Mouse (Mus musculus) forebrain, embryonic 11.5 days (tissue): ENCODE results near the gene Gm20219. TPM values are rescaled to one million over a fixed set of nuclear protein-coding genes. Genes with fewer than 3 reads are reported as not detected.

Experiments
- ATAC-seq: fragments of 200-750 bp; cut with Nextera tagmentation; replicated peaks from 2 replicates; pipeline ENCODE4 v1.8.0; 2017; ENCODE audit warnings: moderate TSS enrichment; ENCODE audit not compliant: low FRiP score
- DNase-seq: peaks from one replicate; pipeline ENCODE4 v3.0.0-alpha.2; 2017; ENCODE audit warnings: low spot score
- H3K27ac ChIP-seq: fragments of 300-500 bp; sonication (generic); 2 replicates; pipeline ENCODE4 v1.5.1; 2014; ENCODE audit warnings: low read depth, low read length
- H3K27me3 ChIP-seq: fragments of 300-500 bp; sonication (generic); 2 replicates; pipeline ENCODE4 v1.6.1; 2014; ENCODE audit warnings: mild to moderate bottlenecking, low read length, mixed read lengths; ENCODE audit not compliant: control insufficient read depth, insufficient read depth
- H3K36me3 ChIP-seq: fragments of 300-500 bp; sonication (generic); 2 replicates; pipeline ENCODE4 v1.6.1; 2014; ENCODE audit warnings: mild to moderate bottlenecking, low read length, moderate library complexity, mixed read lengths; ENCODE audit not compliant: control insufficient read depth, insufficient read depth
- H3K4me1 ChIP-seq: fragments of 300-500 bp; sonication (generic); replicated peaks from 2 replicates; pipeline ENCODE4 v1.6.1; 2014; ENCODE audit warnings: low read length, mixed read lengths; ENCODE audit not compliant: control insufficient read depth, insufficient read depth
- H3K4me2 ChIP-seq: fragments of 300-500 bp; sonication (generic); 2 replicates; pipeline ENCODE4 v1.6.1; 2014; ENCODE audit warnings: low read depth, mild to moderate bottlenecking, low read length, moderate library complexity, mixed read lengths; ENCODE audit not compliant: severe bottlenecking
- H3K4me3 ChIP-seq: fragments of 300-500 bp; sonication (generic); 2 replicates; pipeline ENCODE4 v1.5.1; 2014; ENCODE audit warnings: low read depth, low read length
- H3K9ac ChIP-seq: fragments of 300-500 bp; sonication (generic); 2 replicates; pipeline ENCODE4 v1.6.1; 2014; ENCODE audit warnings: low read length
- H3K9me3 ChIP-seq: fragments of 300-500 bp; sonication (generic); 2 replicates; pipeline ENCODE4 v1.6.1; 2016; ENCODE audit warnings: low read length, mixed read lengths; ENCODE audit not compliant: control insufficient read depth
- WGBS: fragments of 180-500 bp; shearing (Covaris S2); extraction: QIAGEN DNeasy Blood & Tissue Kit; methylation state at CpG from one replicate; pipeline ENCODE4 v1.1.7; 2014; 5-methylcytosine and 5-hydroxymethylcytosine counted together
- polyA plus RNA-seq: library from polyadenylated mRNA; unstranded; fragments of >200 nt; fragmentation: Nextera tagmentation; extraction: Ambion mirVana; gene quantifications from 2 replicates; pipeline ENCODE4 v1.2.1, GENCODE M21; 2014

The Gm20219 gene
- polyA plus RNA-seq, 1 experiment from 2014 or later = 1.1 TPM

- peaks cover 32% of the 10 kb centered on the region for H3K27me3 ChIP-seq
- no peak overlapping the region for H3K9ac ChIP-seq
- H3K9me3 ChIP-seq = no peaks in the 10 kb centered on the region; the same call in 1 of the 2 replicates
- H3K4me1 ChIP-seq = peaks cover 13% of the 10 kb centered on the region; the same call in 1 of the 2 replicates
- H3K4me2 ChIP-seq = no peak overlapping the region
- peak; percentile 45 for DNase-seq
- ATAC-seq = no peak
- no peaks in the 10 kb centered on the region for H3K36me3 ChIP-seq
- H3K4me3 ChIP-seq = no peak overlapping the region
- H3K27ac ChIP-seq = no peak overlapping the region
Observed at GRCm38 (mm10) chr17:56514330-56514729, 39.9 kb downstream of the Gm20219 start.

- Histone ChIP-seq H3K27me3 (peaks cover 32% of the 10 kb centered on the region), H3K9me3 (no peaks in the 10 kb centered on the region; the same call in 1 of the 2 replicates), H3K4me1 (peaks cover 16% of the 10 kb centered on the region)
Observed at GRCm38 (mm10) chr17:56512310-56512709, 41.9 kb downstream of the Gm20219 start, which contains the start of gene Znrf4. Znrf4 (minus strand) TSS chr17:56512431.

DNA sequence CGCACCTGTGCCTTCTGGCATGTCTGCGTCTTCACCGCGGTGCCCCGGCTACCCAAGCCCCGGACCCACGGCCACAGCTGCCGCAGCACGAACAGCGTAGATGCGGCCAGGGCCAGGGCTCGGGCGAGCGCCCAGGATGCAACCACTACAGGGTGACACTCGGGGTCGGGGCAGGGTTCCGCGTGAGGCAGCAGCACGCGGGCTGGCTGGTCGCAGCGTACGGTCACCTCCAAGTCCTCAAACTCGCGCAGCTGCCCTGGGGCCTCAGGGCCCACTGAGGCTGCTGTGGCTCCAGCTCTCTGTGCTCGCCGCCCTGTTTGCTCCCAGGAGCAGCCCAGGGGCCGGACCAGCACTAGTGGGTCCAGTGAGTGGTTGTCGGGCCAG is 42.5 kb downstream of the Gm20219 start:
- Histone ChIP-seq H3K4me1 (peaks cover 20% of the 10 kb centered on the region), H3K36me3 (no peaks in the 10 kb centered on the region), H3K27ac (no peak overlapping the region), H3K9me3 (no peaks in the 10 kb centered on the region; the same call in 1 of the 2 replicates), H3K9ac (no peak overlapping the region), H3K4me3 (peak overlapping the region; percentile 10; the same call in 1 of the 2 replicates), H3K4me2 (peak overlapping the region; percentile 31), H3K27me3 (peaks cover 32% of the 10 kb centered on the region)
- DNase-seq (no peak), ATAC-seq (no peak)
- WGBS = 25% methylated on average over 29 of the region's 29 CpGs

More at GRCm38 (mm10) chr17:56512310-56512709, 41.9 kb downstream of the Gm20219 start, which contains the start of gene Znrf4:
- 64% methylated on average over 22 of the region's 22 CpGs for WGBS
- no peaks in the 10 kb centered on the region for H3K36me3 ChIP-seq
- no peak within 1 kb of the TSS for H3K9ac ChIP-seq
- ATAC-seq (no peak), DNase-seq (peak; percentile 50)
- peak within 1 kb of the TSS; percentile 31 for H3K4me2 ChIP-seq
- H3K4me3 ChIP-seq = peak within 1 kb of the TSS; percentile 10; the same call in 1 of the 2 replicates
- no peak within 1 kb of the TSS for H3K27ac ChIP-seq

GRCm38 (mm10) chr17:56510970-56511706 is 43.0 kb downstream of the Gm20219 start:
- Histone ChIP-seq H3K4me2 (peak overlapping the region; percentile 31), H3K4me1 (peaks cover 22% of the 10 kb centered on the region), H3K36me3 (no peaks in the 10 kb centered on the region), H3K27ac (no peak overlapping the region), H3K27me3 (peaks cover 32% of the 10 kb centered on the region), H3K9ac (no peak overlapping the region), H3K9me3 (no peaks in the 10 kb centered on the region), H3K4me3 (peak overlapping the region; percentile 10; the same call in 1 of the 2 replicates)
- no peak for ATAC-seq
- DNase-seq = peak; percentile 74
- WGBS = 7% methylated on average over 58 of the region's 60 CpGs

DNA sequence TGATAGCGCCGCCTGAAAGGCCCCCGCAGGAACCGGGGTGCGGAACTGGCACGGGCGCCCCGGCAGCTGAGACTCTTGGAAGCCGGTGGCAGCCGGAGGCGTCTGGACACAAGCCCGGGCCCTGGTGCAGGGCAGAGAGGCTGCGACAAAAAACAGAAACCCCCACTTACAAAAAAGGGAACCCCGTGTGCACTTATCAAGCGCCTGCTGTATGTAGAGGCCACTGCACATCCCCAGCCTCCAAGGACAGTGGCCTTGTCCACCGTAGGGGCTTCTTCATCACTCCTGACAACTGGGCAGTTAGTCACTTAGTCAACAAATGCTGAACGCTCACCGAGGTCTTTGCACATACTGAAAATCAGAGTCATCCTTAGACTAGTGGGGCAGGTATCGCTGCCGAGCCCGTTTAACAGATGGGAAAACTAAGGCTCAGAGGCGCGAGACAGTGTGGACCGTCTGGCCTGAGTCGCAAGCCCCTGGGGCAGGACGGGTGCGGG is 43.7 kb downstream of the Gm20219 start:
- Histone ChIP-seq H3K27me3 (peaks cover 32% of the 10 kb centered on the region), H3K4me1 (peaks cover 19% of the 10 kb centered on the region), H3K9ac (0 out of 2 replicates have a peak overlapping the region, but pooled peaks have one; percentile 17), H3K4me3 (no peak overlapping the region), H3K27ac (peak overlapping the region; percentile 37; the same call in 1 of the 2 replicates), H3K36me3 (no peaks in the 10 kb centered on the region), H3K4me2 (no peak overlapping the region), H3K9me3 (no peaks in the 10 kb centered on the region)
- no peak for ATAC-seq
- no peak for DNase-seq
- WGBS = 29% methylated on average over 27 of the region's 27 CpGs

- 5% methylated on average over 32 of the region's 37 CpGs for WGBS
- no peaks in the 10 kb centered on the region for H3K36me3 ChIP-seq
- H3K27me3 ChIP-seq = peaks cover 32% of the 10 kb centered on the region
- peaks cover 16% of the 10 kb centered on the region for H3K4me1 ChIP-seq
- ATAC-seq = peak; percentile 69
- peak; percentile 94 for DNase-seq
- H3K4me2 ChIP-seq = peak overlapping the region; percentile 20; the same call in 1 of the 2 replicates
- H3K9ac ChIP-seq = 0 out of 2 replicates have a peak overlapping the region, but pooled peaks have one; percentile 17
- H3K27ac ChIP-seq = peak overlapping the region; percentile 74; the same call in 1 of the 2 replicates
- H3K4me3 ChIP-seq = no peak overlapping the region
- no peaks in the 10 kb centered on the region for H3K9me3 ChIP-seq
Observed at GRCm38 (mm10) chr17:56509707-56510472, 44.3 kb downstream of the Gm20219 start.

GRCm38 (mm10) chr17:56509021-56509640 is 45.1 kb downstream of the Gm20219 start:
- peak; percentile 35 for ATAC-seq
- peak overlapping the region; percentile 74; the same call in 1 of the 2 replicates for H3K27ac ChIP-seq
- WGBS = 38% methylated on average over 10 of the region's 10 CpGs
- DNase-seq = peak; percentile 69
- no peak overlapping the region for H3K9ac ChIP-seq
- no peak overlapping the region for H3K4me3 ChIP-seq
- H3K4me2 ChIP-seq = peak overlapping the region; percentile 20; the same call in 1 of the 2 replicates
- no peaks in the 10 kb centered on the region for H3K36me3 ChIP-seq
- H3K9me3 ChIP-seq = no peaks in the 10 kb centered on the region
- peaks cover 16% of the 10 kb centered on the region for H3K4me1 ChIP-seq
- peaks cover 32% of the 10 kb centered on the region for H3K27me3 ChIP-seq
